Mouse (Mus musculus): ENCODE measurements around the gene Lrba.
A peak's percentile ranks its signal among the peaks of the same experiment; 100 is the strongest.

Lrba gene

DNA sequence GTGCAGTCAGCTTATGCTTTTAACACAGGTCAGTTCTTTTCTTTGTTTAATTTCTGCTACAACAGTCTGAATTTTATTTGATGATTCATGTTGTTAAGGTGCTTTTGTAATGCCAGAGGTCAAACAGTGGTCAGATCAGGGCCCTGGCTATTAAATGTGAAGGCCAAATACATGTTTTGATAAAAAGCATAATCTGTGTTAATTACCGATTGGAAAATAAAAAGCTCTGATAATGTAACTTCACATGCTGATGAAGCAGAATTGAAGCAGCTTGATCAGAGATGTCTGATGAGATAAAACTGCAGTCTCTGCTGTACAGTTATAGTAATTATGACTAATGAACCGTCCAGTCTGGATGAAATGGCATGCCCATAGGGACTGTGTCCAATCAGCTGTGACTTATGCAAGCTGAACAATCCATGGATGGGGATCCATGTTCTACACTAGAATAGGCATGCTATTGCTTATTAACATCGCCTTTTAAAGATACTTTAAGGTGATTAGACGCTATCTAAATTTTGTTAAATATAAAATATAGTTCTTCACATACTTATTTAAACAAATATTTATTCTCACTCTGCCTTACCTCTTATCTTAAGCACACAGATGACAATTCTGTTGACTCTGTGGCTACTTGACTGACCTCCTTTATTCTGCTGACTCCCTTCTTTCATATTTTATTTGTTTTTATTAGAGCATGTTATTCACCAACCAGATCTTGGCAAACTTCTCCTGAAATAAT lies 336.0 kb downstream of the Lrba start:
- no peak for DNase-seq (ENCODE audit: low read depth)

DNA sequence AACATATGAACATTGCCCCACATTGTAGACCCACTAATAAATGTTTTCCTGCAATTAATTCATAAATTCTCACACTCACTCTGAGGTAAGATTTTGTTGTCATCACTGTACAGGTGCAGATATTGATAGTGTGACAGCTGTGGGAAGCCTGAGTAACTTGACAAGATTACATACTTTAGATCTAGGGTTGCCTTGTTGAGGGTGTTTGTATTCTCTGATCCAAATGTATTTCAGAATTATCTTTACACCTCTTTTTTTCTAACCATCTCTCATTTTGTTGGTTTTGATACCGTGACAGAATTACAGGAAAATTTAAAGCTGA lies 336.5 kb downstream of the Lrba start:
- no peak for DNase-seq (ENCODE audit: low read depth)

DNA sequence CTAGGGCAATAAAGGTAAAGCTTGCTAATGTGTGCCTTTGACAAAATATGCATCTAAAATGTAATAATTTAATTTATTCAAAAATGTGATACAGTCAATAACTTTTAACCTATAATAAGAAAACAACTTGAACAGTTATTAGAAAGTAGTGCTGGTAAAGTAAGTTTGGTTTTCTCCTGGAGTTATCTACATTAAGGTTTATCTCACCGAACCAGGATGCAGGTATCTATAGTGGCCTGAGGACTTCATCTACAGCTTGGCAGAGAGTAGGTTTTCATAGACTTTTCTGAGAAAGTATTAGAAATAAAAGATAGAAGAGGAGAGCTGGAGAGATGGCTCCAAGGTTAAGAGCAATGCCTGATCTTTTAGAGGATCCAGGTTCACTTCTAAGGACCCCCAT lies 336.9 kb downstream of the Lrba start:
- no peak for DNase-seq (ENCODE audit: low read depth)

DNA sequence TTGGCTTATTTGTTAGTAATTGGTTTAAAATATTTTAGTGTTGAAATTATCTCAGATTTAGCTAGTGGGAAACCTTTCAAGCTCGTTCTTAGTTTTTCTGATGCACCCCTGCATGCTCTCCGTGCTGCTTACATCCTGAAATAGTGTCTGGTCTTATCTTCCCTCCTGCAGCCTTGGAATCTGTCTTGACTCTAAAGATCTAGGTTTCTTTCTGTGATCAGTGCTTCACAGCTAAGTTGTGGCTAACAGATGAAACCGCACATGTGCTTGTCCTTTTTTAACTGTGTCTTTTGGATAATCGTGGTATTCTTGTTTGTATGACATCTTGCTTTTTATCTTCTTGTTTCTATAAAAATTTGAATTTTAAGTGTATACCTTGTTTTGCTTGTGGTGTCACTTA lies 342.8 kb downstream of the Lrba start:
- no peak for DNase-seq (ENCODE audit: low read depth)

DNA sequence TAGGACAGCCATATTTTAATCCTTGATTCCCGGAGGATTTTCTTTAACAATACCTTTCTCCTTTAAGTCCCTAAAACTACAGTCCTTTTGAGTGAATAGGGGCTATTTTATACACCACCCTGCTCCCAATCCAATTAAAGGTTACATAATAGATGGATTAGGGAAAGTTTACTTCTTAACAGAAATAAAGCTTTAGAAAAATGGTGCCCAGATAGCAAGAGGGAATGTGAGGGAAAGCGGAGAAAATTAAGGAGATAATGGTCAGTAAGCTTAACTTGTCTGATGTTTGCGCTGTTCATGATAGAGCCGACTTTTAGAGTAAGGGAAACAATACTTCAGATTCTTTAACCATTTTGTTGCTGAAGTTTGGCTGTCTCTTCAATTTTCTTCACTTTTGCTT lies 347.0 kb downstream of the Lrba start:
- no peak for DNase-seq (ENCODE audit: low read depth)

DNA sequence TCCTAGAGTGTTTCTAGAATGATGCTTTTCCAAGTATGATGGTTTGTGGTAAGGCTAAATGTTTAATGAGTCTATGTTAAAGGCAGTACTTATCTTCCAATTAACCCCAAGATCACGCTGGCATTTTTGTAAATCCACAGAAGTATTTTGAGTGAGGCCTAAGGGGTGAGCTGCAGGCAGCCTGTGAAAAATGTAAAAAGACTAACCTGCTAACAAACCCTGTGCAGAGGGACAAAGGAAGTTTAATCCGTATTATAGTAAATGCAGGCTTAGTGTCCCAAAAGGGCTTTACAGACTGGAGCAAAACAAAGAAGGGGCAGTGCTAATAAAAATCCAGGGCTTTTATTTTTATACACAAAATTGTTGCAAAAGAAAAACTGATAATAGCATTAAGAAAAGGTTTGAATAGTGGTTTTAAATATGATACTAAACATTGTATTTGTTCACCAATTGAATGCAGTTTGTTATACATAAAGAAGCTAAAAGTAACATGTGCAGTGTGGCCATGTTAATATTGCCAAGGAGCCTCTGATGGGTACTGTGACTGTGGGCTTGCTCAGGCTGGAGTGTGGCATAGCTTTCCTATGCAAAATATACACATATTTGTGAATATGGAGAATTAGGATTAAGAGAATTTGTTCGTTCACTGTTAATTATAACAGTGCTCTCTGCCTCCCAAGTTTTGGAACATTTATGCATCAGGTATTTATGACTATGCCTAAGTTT lies 348.2 kb downstream of the Lrba start:
- no peak for DNase-seq (ENCODE audit: low read depth)

DNA sequence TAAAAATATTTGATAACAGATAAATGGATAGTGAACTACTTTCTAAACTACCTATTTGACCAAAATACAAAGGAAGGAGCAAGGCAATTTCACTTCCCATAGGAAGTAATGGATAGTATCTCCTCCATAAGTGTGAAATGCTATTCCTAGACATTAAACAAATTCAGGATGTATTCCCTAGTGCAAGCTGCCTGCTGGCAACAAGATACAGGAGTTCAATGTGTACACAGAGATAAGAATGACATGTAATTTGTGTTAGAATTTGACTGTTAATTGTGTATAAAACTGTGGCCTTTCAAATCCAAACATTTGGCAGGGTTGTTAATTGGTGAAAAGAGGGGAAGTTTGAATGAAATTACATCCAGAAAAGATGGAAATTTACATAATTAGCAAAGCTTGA lies 350.8 kb downstream of the Lrba start:
- DNase-seq (ENCODE audit: low read depth): no peak

DNA sequence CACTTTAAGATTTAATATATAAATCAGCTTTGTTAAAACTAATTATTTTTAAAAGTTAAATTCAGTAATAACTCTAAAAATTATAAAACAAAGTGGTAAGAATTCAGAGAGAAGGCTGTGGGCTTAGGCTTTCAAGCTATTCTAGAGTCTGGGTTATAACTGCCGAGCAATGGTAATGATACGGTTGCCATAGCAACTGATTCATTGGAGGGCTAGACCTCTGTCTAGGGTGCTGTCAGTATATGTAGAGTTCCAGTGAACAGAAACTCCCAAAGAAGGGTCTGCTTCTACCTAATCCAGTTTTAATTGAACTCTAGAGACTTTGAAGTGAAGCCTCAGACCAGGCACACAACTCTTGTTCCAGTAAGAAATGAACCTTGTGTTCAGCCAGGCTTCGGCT lies 377.8 kb downstream of the Lrba start:
- no peak for DNase-seq (ENCODE audit: low read depth)

DNA sequence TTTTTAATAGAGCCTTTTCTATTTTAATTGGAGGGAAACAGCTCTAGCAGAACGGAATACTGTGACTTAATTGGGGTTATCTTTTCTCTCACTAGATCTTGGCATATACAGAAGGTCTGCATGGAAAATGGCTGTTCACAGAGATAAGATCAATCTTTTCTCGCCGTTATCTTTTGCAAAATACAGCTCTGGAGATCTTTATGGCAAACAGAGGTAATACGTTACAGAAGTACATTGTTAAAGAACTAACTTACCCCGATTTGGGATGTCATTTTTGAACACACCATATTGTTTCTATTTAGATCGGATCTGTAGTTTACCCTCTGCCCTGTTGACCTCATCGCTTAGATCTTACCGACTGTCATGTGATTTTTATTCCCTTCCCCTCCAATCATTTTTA lies 381.3 kb downstream of the Lrba start:
- no peak for DNase-seq (ENCODE audit: low read depth)

DNA sequence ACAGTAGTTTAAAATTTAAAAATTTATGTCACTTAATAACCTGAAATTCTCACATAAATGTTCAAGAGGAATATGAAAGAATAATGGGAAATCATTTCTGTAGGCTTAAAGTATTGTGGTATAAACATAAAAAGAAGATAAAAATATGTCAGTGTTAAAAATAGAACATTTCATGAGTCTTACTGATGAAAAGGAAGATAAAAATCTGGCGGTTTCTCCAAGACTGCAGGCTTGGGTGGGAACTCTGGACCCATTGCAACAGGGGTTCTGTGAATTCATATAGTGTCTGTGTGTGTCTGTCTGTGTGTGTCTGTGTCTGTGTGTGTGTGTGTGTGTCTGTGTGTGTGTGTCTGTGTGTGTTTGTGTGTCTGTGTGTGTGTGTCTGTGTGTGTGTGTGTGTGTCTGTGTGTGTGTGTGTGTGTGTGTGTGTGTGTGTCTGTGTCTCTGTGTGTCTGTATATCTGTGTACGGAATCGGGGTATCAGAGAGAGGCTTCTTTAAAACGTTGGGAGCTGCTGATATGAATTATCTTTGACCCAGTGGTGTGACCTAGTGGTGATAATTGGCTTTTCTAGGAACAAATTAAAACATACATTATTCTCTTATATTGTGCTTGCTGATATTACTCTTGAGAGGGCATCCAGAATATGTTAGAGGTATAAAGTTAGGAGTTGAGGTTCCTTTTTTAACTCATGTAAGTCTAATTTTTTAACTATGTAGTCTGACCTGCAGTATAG lies 402.7 kb downstream of the Lrba start:
- DNase-seq (ENCODE audit: low read depth): no peak

DNA sequence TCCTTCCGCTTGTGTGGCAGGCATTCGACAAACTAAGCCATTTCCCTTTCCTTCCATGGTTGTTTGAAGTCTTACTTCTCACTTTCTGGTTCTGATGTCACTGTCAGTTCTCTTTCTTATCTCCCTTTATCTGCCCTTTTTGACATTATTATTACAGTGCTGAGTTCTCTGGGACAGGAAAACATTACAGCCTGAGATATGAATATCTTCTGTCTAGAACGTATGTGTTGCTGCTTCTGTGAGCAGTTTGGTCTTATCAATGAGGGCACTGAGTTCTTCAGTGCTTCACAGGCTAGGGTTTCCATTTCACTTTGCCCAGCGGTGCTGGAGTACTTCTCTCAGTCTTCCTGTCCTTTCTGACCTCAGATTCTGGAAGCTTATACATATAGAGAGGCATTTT lies 404.9 kb downstream of the Lrba start:
- no peak for DNase-seq (ENCODE audit: low read depth)

DNA sequence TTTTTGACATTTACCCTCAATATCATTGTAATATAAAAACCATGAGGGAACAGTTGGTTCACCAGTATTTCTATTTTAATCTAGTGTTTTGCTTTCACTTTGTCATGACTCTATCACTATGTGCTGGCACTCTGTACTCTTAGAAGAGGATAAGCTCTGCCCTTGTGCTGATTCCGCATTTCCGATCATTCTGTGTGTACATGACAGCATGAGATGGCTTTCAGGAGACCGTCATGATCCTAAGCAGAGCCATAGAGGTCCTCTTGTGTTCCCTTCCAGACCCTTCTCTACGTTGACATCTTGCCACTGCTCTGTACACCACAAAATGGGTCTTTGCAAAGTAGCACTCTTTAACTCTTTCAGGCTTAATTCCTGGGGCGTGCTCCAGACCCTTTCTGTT lies 411.0 kb downstream of the Lrba start:
- DNase-seq (ENCODE audit: low read depth): peak; percentile 1

DNA sequence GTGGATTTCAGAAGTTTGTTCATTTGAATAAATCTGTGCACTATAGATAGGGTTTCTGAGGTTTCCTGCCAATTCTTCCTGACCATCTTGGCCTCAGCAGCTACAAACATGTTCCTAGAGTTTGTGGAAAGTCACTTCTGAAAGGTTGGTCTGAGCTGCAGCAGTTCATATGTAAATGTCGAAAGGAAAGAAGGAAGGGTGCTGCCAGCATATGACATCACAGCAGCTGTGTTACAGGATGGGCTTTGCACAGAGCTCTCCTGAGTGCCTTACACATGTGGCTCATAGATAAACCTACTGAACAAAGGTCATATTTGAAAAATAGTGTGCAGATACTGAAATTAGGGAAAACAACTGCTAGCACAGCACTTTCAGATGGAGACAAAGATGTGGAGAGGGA lies 411.5 kb downstream of the Lrba start:
- DNase-seq (ENCODE audit: low read depth): peak; percentile 1

DNA sequence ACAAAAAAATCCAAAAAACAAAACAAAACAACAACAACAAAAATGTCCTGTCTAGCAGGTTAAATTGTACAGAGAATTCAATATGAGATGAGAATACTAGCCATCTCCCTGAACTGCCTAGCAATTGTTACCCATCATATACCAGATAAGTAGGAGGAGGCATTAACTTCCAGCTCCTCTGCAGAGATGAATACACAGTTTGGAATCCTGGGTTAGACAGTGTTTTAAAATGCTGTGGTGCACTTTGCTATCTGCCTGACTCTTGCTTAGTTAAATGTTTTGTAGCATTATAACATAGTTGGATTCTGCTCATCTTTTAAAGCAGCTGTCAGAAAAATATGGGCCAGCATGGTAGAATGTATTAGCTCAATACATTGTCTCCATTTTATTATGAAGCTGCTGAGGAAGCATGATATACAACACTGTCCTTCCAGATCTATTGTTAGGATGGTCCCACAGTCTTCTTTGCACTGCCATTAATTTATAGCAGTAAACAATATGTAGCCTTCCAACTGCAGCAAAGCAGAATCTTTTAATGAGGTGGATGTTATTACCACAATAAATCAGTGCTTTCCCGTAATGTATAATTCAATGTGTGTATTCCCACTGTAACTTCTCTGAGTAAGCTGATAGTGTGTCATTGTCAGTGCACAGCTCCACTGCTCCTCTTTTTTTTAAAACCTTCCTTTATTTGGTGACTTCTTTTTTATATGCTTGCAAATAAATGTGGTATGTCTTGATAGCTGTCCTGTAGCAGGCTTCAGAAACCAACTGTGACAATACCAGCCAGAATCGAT lies 414.3 kb downstream of the Lrba start:
- DNase-seq (ENCODE audit: low read depth): no peak

DNA sequence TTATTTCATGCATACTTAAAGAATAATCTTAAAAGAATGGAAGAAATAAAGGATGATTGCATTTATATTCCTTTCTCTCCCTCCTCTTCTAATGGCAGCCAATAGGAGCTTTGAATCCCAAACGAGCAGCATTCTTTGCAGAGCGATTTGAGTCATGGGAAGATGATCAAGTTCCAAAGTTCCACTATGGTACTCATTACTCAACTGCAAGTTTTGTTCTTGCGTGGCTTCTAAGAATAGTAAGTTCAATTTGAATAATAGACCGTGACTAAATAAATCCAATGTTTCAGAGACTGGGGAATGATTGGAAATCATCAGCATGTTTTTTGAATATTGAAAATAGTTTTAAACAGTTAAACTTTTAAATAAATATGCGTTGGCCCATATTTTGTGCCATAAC lies 416.9 kb downstream of the Lrba start:
- no peak for DNase-seq (ENCODE audit: low read depth)

DNA sequence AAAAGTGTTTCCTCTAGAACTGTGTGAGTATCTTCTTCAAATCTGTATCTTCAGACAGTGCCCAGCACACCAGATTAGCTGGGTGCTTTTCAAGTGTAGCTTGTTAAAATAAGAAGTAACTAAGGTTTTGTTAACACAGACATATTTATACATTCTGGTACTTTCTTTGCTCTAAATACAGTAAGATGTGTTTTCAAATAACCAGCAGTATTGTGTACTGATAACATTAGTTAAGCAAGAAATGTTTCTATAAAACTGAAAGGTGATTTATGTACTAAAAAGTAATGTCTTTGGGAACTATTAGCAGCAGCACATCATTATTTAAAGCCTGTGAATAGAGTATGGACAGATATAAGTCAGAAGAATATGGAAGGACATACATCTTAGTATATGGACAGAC lies 417.3 kb downstream of the Lrba start:
- no peak for DNase-seq (ENCODE audit: low read depth)

DNA sequence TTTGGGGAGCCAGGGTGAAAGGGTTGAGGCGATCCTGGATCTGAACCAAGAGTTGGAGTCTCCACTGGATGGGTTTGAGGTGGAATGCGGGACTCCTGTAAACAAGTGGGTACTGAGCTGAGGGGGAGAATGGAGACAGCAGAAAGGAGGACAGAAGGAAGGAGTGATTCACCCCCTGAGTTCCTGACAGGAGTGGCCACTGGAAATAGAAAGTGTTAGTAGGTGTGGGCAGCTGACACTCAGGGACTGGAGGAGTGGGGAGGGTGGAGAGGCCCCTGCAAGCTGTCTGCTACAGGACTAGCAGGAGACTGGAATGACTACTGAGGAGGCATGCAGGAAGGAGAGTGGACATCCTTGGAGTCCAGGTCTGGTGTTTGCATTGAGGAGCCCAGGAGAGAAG lies 422.3 kb downstream of the Lrba start:
- no peak for DNase-seq (ENCODE audit: low read depth)

DNA sequence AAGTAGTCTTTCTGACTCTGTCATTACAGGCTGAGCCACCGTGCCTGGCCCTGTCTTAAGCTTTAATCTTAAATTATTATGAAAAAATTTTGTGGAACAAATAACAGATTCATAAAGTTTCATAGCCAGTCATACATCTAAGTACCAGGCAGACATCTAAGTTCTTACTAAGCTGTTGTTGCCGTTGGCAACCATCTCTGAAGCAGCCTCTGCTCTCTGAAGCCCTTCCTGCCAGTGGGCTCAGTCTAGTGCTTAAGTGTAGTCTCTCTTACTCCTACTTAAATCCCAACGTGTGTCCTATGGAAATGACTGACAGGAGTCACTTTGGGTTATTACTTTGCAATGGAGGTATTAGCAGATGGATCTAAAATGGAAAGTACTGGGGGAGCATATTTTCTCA lies 426.5 kb downstream of the Lrba start:
- DNase-seq (ENCODE audit: low read depth): no peak

DNA sequence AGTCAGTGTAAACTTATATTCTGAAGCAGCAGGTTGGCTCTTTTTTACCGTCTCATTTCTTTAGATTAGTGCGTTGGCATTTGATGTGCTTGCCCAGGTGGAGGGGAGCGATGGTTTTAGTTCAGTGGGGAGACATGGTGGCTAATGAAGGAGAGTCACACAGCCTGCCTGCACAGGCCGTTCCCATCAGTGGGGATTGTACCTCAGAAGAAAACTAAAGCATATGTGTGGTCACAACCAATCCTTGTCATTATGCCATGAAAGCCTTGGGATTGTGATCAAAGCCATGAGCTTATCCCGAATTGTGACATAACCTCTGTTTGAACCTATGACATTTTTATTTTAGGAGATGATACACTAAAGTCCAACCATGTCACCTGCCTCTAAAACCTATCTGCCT lies 434.8 kb downstream of the Lrba start:
- no peak for DNase-seq (ENCODE audit: low read depth)

DNA sequence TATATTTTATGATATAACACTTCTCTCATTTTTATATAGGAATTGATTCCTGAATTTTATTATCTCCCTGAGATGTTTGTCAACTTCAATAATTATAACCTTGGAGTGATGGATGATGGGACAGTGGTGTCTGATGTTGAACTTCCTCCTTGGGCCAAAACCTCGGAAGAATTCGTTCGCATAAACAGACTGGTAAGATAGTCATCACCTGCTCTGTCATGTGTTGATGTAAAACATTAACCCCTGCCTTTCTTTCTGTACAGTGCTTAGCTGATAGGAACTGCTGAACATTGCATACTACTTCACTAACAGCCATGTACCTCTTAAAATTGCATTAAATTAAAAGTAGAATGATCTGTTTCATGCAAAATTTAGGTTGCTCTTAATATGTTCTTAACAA lies 439.9 kb downstream of the Lrba start:
- DNase-seq (ENCODE audit: low read depth): no peak

DNA sequence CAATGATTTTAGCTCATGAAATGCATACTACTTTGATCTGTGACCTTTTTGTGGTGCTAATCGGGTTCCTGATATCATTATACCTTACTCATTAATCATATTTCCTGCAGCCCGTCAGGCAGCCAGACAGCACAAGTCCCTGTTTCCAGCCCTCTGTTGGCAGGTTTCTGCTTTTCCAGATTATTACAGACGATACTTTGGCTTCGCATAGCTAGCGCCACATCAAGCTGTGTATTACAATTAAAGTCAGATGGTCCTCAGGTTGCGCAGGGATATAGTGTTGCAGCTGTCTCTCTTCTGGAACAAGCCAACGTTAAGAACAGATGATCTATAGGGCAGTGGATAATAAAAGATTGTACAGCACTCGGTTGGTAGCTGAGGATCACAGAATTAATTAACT lies 443.7 kb downstream of the Lrba start:
- no peak for DNase-seq (ENCODE audit: low read depth)

DNA sequence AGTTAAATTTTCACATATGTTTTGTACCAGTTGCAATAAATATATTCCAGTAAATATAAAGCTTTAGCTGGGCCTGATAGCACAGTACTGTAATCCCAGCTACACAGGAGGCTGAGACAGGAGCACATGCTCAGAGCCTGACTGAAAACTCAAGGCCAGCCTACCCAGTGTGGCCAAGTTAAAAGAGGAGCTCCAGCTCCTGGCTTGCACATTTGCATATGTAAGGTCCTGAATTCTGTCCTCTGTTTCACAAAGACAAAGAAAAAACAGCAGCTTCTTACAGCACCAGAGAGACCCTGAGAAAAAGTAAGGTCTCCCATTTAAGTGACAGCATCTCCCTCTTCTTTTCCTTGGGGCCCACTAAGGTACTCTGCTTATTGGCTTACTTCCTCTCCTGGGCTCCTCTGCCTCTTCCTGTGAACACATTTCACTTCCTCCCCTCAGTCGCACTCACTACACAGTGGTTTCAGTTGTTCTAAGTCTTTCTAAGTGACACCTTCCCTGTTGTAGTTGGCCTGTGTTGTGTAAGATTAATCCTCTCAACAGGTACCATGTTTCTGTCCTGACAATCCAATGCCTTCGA lies 453.2 kb downstream of the Lrba start:
- no peak for DNase-seq (ENCODE audit: low read depth)

Measured in fibroblast of lung, adult 2 months (primary cell).